Mouse (Mus musculus): ENCODE results near the gene Nol6. TPM values are rescaled to one million over a fixed set of nuclear protein-coding genes. Genes with fewer than 3 reads are reported as not detected.

Gene Nol6
- polyA plus RNA-seq, 1 experiment = 15.9 TPM

GRCm38 (mm10) chr4:41065196-41065595 lies 59.1 kb downstream of the Nol6 start:
- Histone ChIP-seq H3K4me3 (ENCODE audit: control insufficient read depth, low read depth, low read length) (no peak overlapping the region), H3K36me3 (ENCODE audit: control insufficient read depth, insufficient read depth, low read length) (no peaks in the 10 kb centered on the region), H3K27ac (ENCODE audit: control insufficient read depth, insufficient read depth, low read depth, low read length) (no peak overlapping the region), H3K27me3 (ENCODE audit: control insufficient read depth, insufficient read depth, low read length) (no peaks in the 10 kb centered on the region), H3K4me1 (ENCODE audit: control insufficient read depth, insufficient read depth, low read length) (peaks cover 5% of the 10 kb centered on the region)
- no peak for TF ChIP-seq POLR2A (IDR thresholded peaks at IDR 0.05; ENCODE audit: control insufficient read depth, low read depth, low read length)

Other genes with a start within 250 kb of the Nol6 start
- gene Spink4, start 204.4 kb downstream of the Nol6 start, polyA plus RNA-seq (2012; rRNA removed) = 5.1 and 11.1 TPM in 2 replicates
- gene Bag1, start 176.2 kb downstream of the Nol6 start, polyA plus RNA-seq (2012; rRNA removed) = 229 and 254 TPM in 2 replicates
- 18.0 and 19.0 TPM in 2 replicates for gene Chmp5, start 176.0 kb downstream of the Nol6 start, polyA plus RNA-seq (2012; rRNA removed)
- 28.2 and 29.5 TPM in 2 replicates for gene Nfx1, start 153.5 kb downstream of the Nol6 start, polyA plus RNA-seq (2012; rRNA removed)
- gene Aqp7, start 76.3 kb downstream of the Nol6 start, polyA plus RNA-seq (2012; rRNA removed) = 174 and 180 TPM in 2 replicates
- 5.2 and 6.7 TPM in 2 replicates for gene Aqp3, start 26.3 kb downstream of the Nol6 start, polyA plus RNA-seq (2012; rRNA removed)
- 17.7 and 18.8 TPM in 2 replicates for gene Ube2r2, start 11.3 kb upstream of the Nol6 start, polyA plus RNA-seq (2012; rRNA removed)
- gene Ubap2, start 150.7 kb upstream of the Nol6 start, polyA plus RNA-seq (2012; rRNA removed) = 201 and 203 TPM in 2 replicates
- 71.2 and 84.7 TPM in 2 replicates for gene Dcaf12, start 190.4 kb upstream of the Nol6 start, polyA plus RNA-seq (2012; rRNA removed)
- gene Ubap1, start 224.5 kb upstream of the Nol6 start, polyA plus RNA-seq (2012; rRNA removed) = 44.2 and 47.8 TPM in 2 replicates

Measured in testis, adult 2 months (tissue).